Mouse (Mus musculus): Measurements from ENCODE around the gene Gm17387.
"Not testable (repeated sequence)": the region's sequence is repeated elsewhere in the genome, so short reads cannot be mapped to it uniquely, and the experiment has no call there.

Gm17387 gene

DNA sequence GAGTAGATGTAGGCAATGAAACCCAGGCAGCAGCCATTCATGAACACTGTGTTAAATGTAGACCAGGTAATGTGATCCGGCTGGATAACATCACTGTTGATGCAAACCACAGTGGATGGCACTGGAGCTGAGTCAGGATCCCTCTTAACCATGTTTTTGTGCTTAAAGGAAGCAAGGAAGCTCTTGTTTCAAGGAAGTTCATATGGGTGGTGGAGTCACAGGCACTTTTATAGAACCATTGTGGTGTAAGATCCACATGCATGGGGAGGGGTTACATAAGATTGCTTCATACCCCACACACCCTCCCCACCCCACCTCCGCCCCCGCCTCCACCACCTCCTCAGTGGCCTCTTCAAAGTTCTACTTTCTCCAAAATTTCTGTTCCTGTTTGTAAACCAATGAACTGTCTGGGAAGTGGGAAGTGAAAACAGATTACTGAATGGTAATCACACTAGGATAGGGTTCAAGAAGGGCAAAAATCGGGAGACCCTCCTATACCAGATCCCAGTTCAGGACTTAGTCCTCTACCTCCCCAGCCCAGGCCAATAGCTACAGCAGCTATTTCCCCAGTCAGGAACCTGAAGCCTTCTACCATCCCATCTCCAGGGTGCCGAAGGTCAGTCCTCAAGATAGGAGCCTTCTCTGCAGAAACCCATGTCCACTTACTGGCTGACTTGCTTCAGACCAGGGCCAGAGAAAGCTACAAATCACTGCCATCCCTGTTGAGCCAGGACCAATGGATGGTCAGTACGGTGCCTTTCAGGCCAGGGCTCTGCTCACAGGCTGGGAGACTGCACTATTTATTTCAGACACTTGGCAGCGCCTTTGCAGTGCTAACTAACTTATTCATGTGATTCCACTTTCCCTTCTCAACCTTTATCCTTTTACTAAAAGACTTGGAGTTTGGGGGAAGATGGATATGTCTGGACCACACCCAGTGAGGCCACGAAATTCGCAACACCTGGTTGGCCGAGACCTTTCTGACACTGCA is 11.9 kb upstream of the Gm17387 start:
- DNase-seq = no peak

DNA sequence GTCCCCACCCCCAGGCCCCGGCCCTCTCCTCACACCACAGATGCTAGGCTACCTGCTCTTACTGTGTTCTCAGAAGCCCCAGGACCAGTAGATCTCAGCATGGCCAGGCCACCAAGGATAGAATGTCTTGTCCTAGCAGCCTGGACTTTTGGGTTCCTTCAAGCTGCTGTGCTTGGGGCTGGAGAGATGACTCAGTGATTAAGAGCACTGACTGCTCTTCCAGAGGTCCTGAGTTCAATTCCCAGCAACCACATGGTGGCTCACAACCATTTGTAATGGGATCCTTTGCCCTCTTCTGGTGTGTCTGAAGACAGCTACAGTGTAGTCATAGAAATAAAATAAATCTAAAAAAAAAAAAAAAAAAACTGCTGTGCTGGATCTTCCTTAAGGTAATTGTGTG is 11.1 kb upstream of the Gm17387 start, which contains the start of gene Ifitm6:
Gene Ifitm6 (minus strand): TSS at position 101 of the 400 bp plus-strand sequence.
- DNase-seq = not testable (repeated sequence)

DNA sequence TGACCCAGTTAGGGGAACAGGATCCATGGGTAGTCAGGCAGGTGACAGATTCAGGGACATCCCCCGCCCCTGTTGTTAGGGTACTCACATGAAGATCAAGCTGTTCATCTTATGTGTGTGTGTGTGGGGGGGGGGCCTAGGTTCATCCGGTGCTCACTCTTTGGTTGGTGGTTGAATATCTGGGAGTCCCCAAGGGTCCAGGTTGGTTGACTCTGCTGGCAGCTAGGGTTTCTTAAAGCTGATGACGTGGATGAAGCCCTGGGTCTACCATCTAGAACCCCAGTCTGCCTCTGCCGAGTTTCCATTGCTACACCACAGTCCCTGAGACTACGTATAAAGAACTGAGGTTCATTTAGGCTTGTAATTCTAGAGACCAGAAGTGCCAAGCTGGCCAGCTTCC is 9.9 kb upstream of the Gm17387 start:
- no peak for DNase-seq

DNA sequence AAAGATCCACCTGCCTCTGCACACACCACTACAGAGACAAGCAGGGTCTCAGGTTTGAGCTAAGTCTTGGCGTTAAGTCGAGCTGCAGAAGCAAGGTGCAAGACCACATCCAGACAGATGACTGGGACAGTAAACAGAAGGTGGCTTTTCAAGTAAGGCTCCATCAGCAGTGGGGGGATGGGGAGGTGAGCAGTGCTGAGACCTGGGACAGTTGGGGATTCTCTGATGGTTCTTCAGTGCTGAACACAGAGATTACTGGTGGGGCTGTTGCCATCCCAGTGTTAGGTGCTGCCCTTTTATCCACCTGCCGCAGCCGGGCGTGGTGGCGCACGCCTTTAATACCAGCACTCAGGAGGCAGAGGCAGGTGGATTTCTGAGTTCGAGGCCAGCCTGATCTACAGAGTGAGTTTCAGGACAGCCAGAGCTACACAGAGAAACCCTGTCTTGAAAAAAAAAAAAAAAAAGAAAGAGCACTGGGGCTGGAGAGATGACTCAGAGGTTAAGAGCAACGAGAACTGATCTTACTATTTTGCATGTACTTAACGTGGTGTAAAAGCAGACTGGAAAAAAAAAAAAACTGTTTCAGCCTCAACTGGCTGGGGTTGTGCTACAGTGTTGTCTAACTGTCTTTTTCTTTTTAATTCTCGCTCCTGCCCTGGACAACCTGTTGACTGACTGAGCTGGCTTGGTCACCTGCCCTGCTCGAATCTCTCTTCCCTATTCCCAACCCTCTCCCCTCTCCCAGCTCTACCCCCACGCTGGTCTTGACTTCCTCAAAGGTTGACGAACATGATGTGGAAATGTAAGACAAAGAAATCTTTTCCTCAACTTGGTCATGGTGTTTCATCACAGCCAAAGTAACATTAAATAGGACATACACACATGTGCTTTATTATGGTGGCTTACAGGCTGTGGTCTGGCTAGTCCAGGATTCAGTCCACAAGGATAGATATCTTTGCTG is 7.2 kb upstream of the Gm17387 start:
- no peak for DNase-seq

DNA sequence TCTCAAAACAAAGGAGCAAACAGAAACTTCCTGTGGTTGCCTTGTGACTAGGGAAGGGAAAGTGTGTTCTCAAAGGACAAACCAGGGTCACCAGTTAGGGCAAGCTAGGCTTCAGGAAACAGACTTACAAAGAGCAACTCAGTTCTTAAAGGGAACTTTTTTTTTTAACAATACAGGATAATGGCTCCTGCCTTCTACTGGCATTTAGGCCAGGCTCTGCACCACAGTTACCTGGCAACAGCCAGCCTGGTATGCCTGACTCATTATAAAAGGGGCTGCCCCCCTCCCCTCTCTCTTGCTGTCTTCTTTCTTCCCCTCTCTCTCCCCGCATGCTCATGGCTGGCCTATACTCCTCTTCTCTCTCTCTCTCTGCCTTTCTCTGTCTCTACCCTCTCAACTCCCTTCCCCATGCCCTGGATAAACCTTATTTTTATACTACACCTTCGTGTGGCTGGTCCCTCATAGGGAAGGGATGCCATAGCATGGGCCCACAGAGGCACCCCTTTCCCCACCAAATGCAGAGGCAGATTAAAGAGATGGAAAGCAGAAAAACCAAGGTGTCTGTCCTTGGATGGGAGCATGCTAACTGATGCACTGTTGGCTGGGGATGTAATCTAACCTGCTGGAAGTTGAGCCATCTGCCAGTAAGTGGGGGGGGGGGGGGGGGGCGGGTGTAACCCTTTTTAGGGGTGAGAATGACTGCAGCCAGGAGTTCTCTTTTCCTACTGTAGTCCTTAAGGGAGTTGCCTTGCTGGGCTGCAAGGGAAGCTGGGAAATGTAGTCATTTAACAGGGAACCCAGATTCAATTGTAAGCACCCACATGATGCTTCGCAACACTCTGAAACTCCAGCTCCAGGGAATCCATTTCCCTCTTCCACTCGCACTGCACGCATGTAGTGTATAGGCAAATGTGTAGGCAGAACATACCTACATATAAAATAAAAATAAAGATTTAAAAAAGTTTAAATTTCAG is 3.8 kb upstream of the Gm17387 start:
- DNase-seq = peak; percentile 47

DNA sequence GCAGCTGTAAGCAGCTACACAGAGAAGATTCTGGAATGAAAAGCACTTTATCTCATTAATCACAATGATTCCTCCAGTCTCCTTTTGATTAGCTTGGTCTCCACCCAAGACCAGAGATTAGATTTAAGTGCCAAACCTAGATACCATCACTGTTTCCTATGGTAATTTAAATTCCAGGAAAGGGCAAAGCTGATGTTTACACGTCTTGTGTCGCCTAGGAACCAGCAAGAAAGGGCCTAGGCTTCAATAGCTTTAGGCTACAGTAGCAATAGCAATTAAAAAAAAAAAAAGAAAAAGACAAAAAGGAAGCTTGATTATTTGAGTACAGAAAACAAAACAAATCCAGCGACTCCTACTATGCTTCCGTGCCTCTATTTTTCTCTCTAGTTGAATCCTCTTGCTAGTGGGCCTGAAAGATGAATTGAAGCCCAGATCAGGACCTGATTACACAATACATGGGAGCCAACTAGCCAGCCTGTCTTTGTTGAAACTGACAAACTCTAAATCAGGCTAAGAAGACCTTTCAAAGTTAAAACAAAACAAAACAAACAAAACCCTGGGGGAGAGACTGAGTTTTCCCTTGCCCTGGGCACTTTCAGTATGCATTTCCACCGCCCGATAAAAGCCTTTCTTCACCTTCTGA is 2.7 kb upstream of the Gm17387 start:
- DNase-seq = no peak

DNA sequence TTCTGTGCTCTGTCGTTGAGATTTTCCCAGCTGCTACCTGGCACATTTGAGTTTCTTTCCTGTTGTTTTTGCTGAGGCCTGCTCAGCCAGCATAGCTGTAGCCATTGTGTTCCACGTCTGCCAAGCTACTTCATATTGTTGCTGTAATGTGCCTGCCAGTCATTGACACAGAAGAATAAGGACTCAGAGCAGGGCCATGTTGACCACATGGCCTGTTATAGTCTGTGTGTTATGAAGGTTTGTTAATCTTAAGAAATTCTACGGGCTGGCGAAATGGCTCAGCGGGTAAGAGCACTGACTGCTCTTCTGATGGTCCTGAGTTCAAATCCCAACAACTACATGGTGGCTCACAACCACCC is 2.2 kb upstream of the Gm17387 start:
- DNase-seq = no peak

DNA sequence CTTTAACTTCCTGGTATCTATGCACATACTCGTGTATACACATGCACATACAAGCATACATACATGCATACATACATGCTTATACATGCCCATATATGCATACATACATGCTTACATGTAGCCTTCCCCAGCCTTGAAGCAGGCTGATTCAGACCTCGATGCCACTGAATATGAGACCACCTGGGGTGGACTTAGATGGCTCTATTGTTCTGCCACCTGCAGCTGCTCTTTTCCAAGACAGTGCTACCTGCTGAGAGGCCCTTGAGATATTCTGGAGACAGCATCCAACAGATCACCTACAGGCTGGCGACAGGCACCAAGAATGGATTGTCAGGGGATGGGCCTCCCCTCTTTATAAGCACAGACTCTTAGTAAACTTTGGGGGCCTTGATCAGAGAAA is 1.5 kb downstream of the Gm17387 start:
- no peak for DNase-seq

DNA sequence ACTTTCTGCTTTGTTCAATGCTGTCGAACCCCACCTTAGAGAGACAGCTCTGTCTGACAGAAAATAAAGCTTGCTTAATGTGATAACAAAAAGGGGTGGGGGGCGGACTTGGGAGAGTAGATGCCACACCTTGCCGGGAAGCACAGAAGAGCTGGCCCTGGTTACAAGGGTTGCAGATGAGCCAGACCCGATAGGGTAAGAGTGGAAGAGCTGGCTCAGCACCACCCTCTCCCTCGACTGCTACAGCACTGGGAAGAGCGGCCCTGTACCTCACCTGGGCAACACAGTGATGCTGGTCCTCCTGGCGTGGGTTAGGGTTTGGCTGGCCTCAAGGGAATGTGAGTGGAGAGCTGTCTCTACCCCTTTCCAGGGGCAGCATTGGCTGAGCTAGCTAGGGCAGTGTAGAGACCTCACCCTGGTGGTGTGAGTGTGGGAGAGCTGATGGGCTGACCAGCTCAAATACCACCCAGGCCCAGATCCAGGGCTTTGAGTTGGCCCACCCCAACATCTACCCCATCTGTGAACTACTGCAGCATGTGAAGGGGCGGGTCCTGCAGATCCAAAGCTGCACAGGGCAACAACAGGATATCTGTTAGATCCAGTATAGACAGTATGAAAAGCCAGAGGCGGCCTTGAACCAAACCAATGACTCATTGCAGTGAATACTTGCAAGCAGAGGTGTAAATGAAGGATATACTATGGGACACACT is 3.7 kb downstream of the Gm17387 start:
- DNase-seq = no peak

DNA sequence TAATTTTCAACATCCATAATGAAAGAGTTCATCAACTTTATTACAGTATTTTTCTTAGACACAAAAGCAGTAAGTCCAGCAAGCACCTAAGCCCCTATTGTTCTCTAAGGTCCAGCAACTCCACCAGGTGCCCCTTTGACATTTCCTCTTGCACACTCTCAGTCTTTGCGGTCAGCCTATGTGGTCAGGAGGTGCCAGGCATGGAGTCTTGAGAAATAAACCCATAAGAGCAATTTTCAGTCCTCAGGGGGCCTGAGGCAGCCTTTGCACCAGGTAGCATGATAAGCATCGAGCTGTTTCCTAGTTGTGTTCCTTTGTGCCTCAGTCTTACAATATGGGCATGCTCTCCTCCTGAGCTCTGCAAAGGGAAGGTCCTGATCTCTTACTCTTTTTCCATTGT is 7.7 kb downstream of the Gm17387 start:
- DNase-seq = not testable (repeated sequence)

DNA sequence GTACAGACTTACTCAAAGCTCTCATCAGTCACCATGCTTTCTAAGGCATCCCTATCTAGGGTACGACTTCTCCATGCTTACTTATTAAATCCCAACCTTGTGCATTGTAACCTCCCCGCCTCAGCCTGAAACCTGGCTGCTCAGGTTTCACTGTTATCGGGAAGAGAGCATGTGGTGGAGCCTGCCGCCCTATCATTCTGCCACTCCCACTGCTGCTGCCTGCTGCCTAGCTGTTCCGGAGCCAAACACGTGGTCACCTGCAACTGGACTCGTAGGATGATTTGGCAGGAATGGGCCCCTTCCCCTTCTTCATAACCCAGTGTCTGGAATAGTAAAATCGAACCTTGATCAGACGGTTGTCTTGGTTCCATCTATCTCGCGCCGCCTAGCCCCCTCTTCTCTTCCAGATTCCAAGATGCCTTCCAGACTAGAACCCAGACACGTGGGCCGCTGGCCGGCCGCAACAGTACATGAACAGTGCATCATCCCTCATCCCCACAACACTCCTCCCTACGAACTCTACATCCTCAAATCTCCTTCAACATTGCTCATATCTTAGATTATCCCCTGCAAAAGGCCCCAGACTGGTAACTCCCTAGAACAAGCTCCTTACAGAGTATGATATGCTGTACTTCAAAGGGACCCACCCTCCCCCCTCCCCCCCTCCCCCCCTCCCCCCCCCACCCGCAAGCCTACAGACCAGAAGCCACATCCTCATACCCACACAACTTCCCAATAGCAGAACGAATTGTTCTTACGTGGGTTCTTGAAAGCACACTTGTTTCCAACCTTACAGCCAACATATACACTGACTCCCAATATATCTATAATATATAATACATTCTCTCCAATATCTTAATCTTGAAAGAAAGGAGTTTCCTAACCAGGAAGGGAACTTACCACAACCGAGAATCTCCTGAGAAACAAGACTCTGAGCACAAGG is 9.4 kb downstream of the Gm17387 start:
- no peak for DNase-seq

DNA sequence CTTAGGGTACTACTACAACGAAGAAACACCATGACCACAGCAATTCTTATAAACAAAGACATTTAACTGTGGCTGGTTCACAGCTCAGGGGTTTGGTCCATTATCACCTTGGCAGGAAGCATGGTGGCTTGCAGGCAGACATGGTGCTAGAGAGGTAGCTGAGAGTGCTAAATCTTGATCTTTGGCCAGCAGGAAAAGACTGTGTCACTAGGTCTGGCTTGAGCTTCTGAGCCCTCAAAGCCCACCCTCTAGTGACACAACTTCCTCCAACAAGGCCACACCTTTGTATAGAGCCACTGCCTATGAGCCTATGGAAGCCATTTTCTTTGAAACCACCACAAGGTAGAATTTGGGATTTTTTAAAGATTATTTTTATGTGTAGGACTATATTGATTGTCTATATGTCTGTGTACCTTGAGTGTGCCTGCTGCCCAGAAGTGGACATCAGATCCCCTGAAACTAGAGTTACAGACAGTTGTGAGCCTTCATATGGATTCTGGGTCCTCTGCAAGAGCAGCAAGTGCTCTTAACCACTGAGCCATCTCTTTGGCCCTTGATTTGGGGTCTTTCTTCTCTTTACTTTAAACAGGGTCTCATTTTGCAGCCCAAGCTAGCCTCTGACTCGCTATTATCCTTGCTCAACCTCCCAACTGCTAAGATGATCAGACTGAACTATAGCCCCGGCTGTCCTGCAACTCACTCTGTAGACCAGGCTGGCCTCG is 10.6 kb downstream of the Gm17387 start:
- DNase-seq = no peak

DNA sequence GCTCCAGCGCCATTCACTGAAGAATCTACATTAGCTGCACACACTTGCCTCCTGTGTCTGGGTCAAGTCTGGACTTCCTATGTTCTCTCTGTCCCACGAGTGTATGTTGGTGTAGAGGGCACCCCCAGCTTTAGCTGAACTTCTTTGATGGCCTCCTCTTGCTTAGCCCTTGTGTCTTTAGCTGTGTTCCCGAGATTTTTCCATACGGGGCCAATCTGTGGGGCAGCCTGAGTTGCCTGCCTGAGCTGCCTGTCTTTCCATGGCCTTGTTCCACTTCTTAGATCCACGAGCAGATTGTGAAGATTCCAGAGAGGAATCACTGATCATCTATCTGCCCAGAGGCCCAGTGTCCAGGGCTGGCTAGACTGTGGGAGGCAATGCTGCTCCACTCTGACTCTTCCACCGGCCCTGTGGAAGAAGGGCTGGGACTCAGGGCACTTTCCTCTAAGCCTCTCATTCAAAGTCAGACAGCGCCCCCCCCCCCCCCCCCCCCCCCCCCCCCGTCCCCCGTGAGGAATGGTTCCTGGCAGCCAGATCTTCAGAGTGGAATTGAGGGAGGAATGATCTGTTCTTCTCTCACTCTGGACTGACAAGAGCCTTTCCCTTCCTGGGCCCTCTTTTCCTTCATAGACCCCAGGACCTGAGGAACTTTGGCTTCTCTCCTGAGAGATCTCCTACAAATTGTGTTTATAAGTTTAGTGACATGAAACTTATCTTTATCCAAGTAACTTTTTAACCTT is 12.1 kb downstream of the Gm17387 start:
- DNase-seq = no peak

DNA sequence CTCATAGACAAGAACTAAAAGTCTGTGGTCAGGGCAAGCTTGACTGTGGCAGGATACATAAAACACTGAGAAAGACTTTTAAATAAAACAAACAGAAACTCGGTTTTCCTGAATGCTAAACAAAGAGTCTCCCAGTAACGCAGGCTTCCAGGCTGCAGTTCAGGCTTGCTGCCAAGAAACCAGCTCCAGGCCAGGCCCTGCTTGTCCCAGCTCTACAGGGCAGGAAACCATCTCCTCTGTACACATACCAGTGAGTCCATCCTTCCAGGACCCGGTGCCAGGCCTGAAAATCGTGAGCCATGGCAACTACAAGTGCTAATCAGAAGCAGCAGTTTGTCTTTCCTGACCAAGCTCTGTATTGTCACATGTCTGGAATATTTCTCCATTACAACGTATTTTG is 12.7 kb downstream of the Gm17387 start:
- peak; percentile 19 for DNase-seq

DNA sequence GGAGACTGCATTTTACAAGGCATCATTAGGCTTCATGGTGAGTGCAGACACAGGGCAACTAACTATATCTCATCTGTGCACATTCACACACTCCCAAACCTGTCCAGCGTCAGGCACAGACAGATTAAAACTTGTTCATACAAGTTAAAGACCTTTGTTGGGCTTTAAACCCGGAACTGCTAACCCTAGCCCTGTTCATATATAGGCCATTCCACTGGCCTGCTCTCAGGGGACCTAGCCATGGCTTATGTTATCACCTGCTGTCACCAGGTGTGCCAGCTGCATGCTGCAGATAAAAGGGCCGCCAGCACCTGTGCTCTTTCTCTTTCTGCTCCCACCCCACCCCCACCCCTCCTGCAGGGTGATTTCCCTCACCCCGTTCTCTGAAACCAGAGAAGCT is 13.6 kb downstream of the Gm17387 start:
- no peak for DNase-seq

DNA sequence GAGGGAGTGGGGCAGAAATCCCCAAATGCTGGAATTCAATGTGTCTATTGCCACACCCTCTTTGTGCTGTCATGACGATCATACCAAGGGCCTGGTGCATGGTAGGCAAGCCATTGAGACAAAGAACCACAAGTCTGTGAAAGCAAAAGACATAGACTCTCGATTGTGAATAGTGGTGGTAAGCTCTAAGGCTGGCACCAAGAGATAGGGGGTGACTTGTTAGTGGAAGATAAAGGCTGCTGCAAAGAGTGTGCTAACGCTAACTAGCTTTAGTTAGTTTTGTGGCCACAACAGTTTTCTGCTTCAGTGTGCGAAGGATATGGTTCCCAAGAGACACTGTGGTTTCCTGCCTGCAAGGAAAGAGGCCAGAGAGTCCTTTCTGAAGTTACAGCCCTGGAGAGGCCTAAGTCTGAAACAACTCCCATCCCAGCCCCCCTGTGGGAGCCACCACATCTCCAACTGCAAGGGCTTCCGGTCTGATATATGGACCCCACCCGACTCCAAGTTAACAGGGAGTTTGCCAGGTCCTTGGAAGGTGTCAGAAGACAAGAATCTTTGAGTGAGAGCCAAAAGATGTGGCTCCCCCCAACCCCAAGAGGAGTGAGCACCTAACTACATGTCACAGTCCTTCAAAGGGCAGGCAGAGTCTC is 18.1 kb downstream of the Gm17387 start:
- DNase-seq = no peak

DNA sequence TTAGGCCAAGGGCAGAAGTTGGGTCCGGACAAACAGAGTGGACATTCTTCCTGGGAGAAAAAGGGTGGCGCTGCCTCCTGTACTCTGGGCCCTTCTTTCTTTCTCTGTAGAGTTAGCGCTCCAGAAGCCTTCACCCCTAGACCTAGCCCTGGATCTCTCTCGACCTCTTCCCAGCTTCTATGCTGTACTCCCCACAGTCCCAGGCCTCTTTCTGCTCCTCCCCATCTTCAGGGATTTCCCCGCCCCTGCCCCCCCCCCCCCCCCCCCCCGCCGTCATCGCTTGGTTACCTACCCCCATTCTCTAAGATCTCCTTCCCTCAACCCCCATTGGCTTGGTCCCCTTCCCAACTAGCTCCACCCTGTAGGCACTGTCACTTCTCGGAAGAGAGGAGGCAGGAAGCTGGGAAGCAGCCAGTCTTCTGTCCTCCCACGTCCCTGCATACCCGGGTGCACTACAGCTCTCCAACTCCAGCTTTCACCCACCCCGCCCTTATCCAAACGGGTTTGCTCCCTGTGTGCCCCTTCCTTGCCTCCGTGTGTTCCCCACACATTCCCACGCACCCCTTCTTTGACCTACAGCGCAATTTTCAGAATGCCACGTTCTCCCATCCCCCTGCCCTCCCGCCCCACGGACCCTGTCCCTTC is 18.8 kb downstream of the Gm17387 start:
- DNase-seq = peak; percentile 73

All from retina, postnatal 1 day (tissue).